ENCODE assay signal across 20 mouse cellular contexts in genomic region chr2:30822460-30822859, GRCm38 (mm10). TPM values are rescaled to one million over a fixed set of nuclear protein-coding genes. Genes with fewer than 3 reads are reported as not detected.
DNase-seq lines count a peak whose midpoint lies in the region; ATAC-seq lines count a peak whose summit lies in the region.
"Had no signal": no experiment of that assay in that cellular context is flagged by ENCODE, and none has a peak within 500 bp of the region (broad histone marks: within the 10 kb centered on the region; RNA-seq: fewer than 3 reads in every experiment).

No protein-coding gene starts in this region.

- no peak overlapping the region for H3K9ac ChIP-seq in liver, embryonic 12.5 days
- no peak overlapping the region for H3K9ac ChIP-seq in liver, embryonic 11.5 days (ENCODE audit: low read depth, low read length)
- no peak overlapping the region for H3K9ac ChIP-seq in neural tube, embryonic 14.5 days (replicated peaks; ENCODE audit: low read depth, low read length)
- no peak overlapping the region for H3K9ac ChIP-seq in neural tube, embryonic 15.5 days (replicated peaks)
- no peak overlapping the region for H3K9ac ChIP-seq in stomach, embryonic 15.5 days
- H3K9ac ChIP-seq: forebrain, embryonic 15.5 days; hindbrain, embryonic 15.5 days had no signal

- no peaks in the 10 kb centered on the region for H3K9me3 ChIP-seq in liver, embryonic 12.5 days (replicated peaks)
- H3K9me3 ChIP-seq in liver, embryonic 11.5 days (ENCODE audit: control insufficient read depth, low read length): no peaks in the 10 kb centered on the region
- no peaks in the 10 kb centered on the region for H3K9me3 ChIP-seq in neural tube, embryonic 14.5 days (ENCODE audit: control insufficient read depth, low read length)
- no peaks in the 10 kb centered on the region for H3K9me3 ChIP-seq in neural tube, embryonic 15.5 days (replicated peaks)
- no peaks in the 10 kb centered on the region for H3K9me3 ChIP-seq in stomach, embryonic 15.5 days
- H3K9me3 ChIP-seq: forebrain, embryonic 15.5 days; hindbrain, embryonic 15.5 days had no signal

- peaks cover 91% of the 10 kb centered on the region for H3K36me3 ChIP-seq in liver, embryonic 12.5 days
- H3K36me3 ChIP-seq in liver, embryonic 11.5 days (ENCODE audit: control insufficient read depth, insufficient read depth, low read length): peaks cover 62% of the 10 kb centered on the region
- H3K36me3 ChIP-seq in neural tube, embryonic 14.5 days (ENCODE audit: control insufficient read depth, insufficient read depth, low read length): peaks cover 45% of the 10 kb centered on the region
- H3K36me3 ChIP-seq in neural tube, embryonic 15.5 days: peaks cover 63% of the 10 kb centered on the region
- peaks cover 67% of the 10 kb centered on the region for H3K36me3 ChIP-seq in stomach, embryonic 15.5 days

- 0 out of 2 replicates have a peak overlapping the region, but pooled peaks have one; percentile 33 for H3K27ac ChIP-seq in liver, embryonic 12.5 days
- no peak overlapping the region for H3K27ac ChIP-seq in liver, embryonic 11.5 days (ENCODE audit: low read depth, low read length)
- 0 out of 2 replicates have a peak overlapping the region, but pooled peaks have one; percentile 34 for H3K27ac ChIP-seq in neural tube, embryonic 14.5 days (ENCODE audit: low read depth, low read length)
- H3K27ac ChIP-seq in neural tube, embryonic 15.5 days (replicated peaks): no peak overlapping the region
- H3K27ac ChIP-seq in stomach, embryonic 15.5 days: 0 out of 2 replicates have a peak overlapping the region, but pooled peaks have one; percentile 67
- H3K27ac ChIP-seq: forebrain, embryonic 15.5 days; hindbrain, embryonic 15.5 days; kidney, postnatal 0 days had no signal

- H3K4me2 ChIP-seq in liver, embryonic 12.5 days: no peak overlapping the region
- no peak overlapping the region for H3K4me2 ChIP-seq in liver, embryonic 11.5 days
- no peak overlapping the region for H3K4me2 ChIP-seq in neural tube, embryonic 14.5 days (ENCODE audit: low read depth, low read length)
- no peak overlapping the region for H3K4me2 ChIP-seq in neural tube, embryonic 15.5 days
- no peak overlapping the region for H3K4me2 ChIP-seq in stomach, embryonic 15.5 days
- H3K4me2 ChIP-seq: forebrain, embryonic 15.5 days; hindbrain, embryonic 15.5 days had no signal

- H3K4me1 ChIP-seq in liver, embryonic 12.5 days: peaks cover 30% of the 10 kb centered on the region
- peaks cover 11% of the 10 kb centered on the region for H3K4me1 ChIP-seq in liver, embryonic 11.5 days (replicated peaks; ENCODE audit: control insufficient read depth, insufficient read depth, low read length)
- H3K4me1 ChIP-seq in neural tube, embryonic 14.5 days (ENCODE audit: control insufficient read depth, insufficient read depth, low read length): peaks cover 11% of the 10 kb centered on the region
- peaks cover 41% of the 10 kb centered on the region for H3K4me1 ChIP-seq in neural tube, embryonic 15.5 days
- H3K4me1 ChIP-seq in stomach, embryonic 15.5 days: peaks cover 34% of the 10 kb centered on the region

- no peak overlapping the region for H3K4me3 ChIP-seq in liver, embryonic 12.5 days
- H3K4me3 ChIP-seq in liver, embryonic 11.5 days (ENCODE audit: low read depth, low read length): no peak overlapping the region
- no peak overlapping the region for H3K4me3 ChIP-seq in neural tube, embryonic 14.5 days (ENCODE audit: low read depth, low read length)
- no peak overlapping the region for H3K4me3 ChIP-seq in neural tube, embryonic 15.5 days (replicated peaks)
- no peak overlapping the region for H3K4me3 ChIP-seq in stomach, embryonic 15.5 days (replicated peaks)
- H3K4me3 ChIP-seq: erythroblast, embryonic 14.5 days; forebrain, embryonic 15.5 days; hindbrain, embryonic 15.5 days; myocyte had no signal

- ATAC-seq in liver, embryonic 12.5 days: no peak
- ATAC-seq in liver, embryonic 11.5 days (replicated peaks; ENCODE audit: low FRiP score): no peak
- ATAC-seq in neural tube, embryonic 14.5 days (ENCODE audit: low read depth): no peak
- no peak for ATAC-seq in neural tube, embryonic 15.5 days (ENCODE audit: low FRiP score)
- no peak for ATAC-seq in stomach, embryonic 15.5 days (ENCODE audit: insufficient read depth, low FRiP score, low read depth)
- ATAC-seq: intestine, postnatal 0 days had no signal

- peak; percentile 91 for DNase-seq in heart, adult 11 months
- no peak for DNase-seq in heart, adult 9 months (ENCODE audit: low spot score in 2 of 2)
- DNase-seq in liver, embryonic 11.5 days (ENCODE audit: low spot score): no peak
- no peak for DNase-seq in thymus, postnatal 10 days (ENCODE audit: low spot score in 2 of 2)
- DNase-seq: adrenal gland, postnatal 36 days; cerebellum, adult 18-20 months; gastrocnemius, postnatal 14 days; lung, adult 2 months; midbrain, embryonic 14.5 days; thymus, adult 2 months had no signal

- H3K27me3 ChIP-seq in liver, embryonic 12.5 days (replicated peaks): no peaks in the 10 kb centered on the region
- H3K27me3 ChIP-seq in liver, embryonic 11.5 days (replicated peaks; ENCODE audit: control insufficient read depth, insufficient read depth, low read length): no peaks in the 10 kb centered on the region
- peaks cover under 1% of the 10 kb centered on the region; the same call in 1 of the 2 replicates for H3K27me3 ChIP-seq in neural tube, embryonic 14.5 days (ENCODE audit: control insufficient read depth, insufficient read depth, low read length)
- no peaks in the 10 kb centered on the region for H3K27me3 ChIP-seq in neural tube, embryonic 15.5 days (replicated peaks)
- no peaks in the 10 kb centered on the region for H3K27me3 ChIP-seq in stomach, embryonic 15.5 days (replicated peaks)
- H3K27me3 ChIP-seq: forebrain, embryonic 15.5 days; hindbrain, embryonic 15.5 days had no signal

- 89% methylated on average over 8 of the region's 8 CpGs for WGBS in liver, embryonic 12.5 days (ENCODE audit: insufficient replicate concordance)
- WGBS in liver, embryonic 11.5 days: 93% methylated on average over 8 of the region's 8 CpGs
- 90% methylated on average over 8 of the region's 8 CpGs for WGBS in neural tube, embryonic 14.5 days
- WGBS in neural tube, embryonic 15.5 days: 88% methylated on average over 8 of the region's 8 CpGs
- 85% methylated on average over 8 of the region's 8 CpGs for WGBS in stomach, embryonic 15.5 days

RNA-seq across cellular contexts. Expression of gene Asb6, which starts 7.7 kb away (rescaled TPM):
- 41.0 and 41.7 TPM in 2 replicates for polyA plus RNA-seq in liver, embryonic 12.5 days (2016; fragmentation: Nextera tagmentation; extraction: Ambion mirVana)
- polyA plus RNA-seq in liver, embryonic 11.5 days (2014; fragmentation: Nextera tagmentation; extraction: Ambion mirVana): 44.2 and 45.6 TPM in 2 replicates
- polyA plus RNA-seq in neural tube, embryonic 14.5 days (2014; fragmentation: Nextera tagmentation; extraction: Ambion mirVana): 35.9 and 36.9 TPM in 2 replicates
- 40.7 and 44.0 TPM in 2 replicates for polyA plus RNA-seq in neural tube, embryonic 15.5 days (2015; fragmentation: Nextera tagmentation; extraction: Ambion mirVana)
- 29.5 and 30.1 TPM in 2 replicates for polyA plus RNA-seq in stomach, embryonic 15.5 days (2015; fragmentation: Nextera tagmentation; extraction: Ambion mirVana)

RNA-seq across cellular contexts. Expression of gene Prrx2, which starts 12.3 kb away (rescaled TPM):
- polyA plus RNA-seq in liver, embryonic 12.5 days (2016; fragmentation: Nextera tagmentation; extraction: Ambion mirVana): 2.5 and 4.1 TPM in 2 replicates
- 8.2 and 9.4 TPM in 2 replicates for polyA plus RNA-seq in liver, embryonic 11.5 days (2014; fragmentation: Nextera tagmentation; extraction: Ambion mirVana)
- 0.70 and 0.99 TPM in 2 replicates for polyA plus RNA-seq in neural tube, embryonic 14.5 days (2014; fragmentation: Nextera tagmentation; extraction: Ambion mirVana)
- 1.8 and 2.7 TPM in 2 replicates for polyA plus RNA-seq in neural tube, embryonic 15.5 days (2015; fragmentation: Nextera tagmentation; extraction: Ambion mirVana)
- 3.8 and 4.3 TPM in 2 replicates for polyA plus RNA-seq in stomach, embryonic 15.5 days (2015; fragmentation: Nextera tagmentation; extraction: Ambion mirVana)
- polyA plus RNA-seq: erythroblast, embryonic 14.5 days had no signal

RNA-seq across cellular contexts. Expression of gene Ntmt1, which starts 14.8 kb away (rescaled TPM):
- 45.4 and 48.6 TPM in 2 replicates for polyA plus RNA-seq in liver, embryonic 12.5 days (2016; fragmentation: Nextera tagmentation; extraction: Ambion mirVana)
- 75.9 and 85.2 TPM in 2 replicates for polyA plus RNA-seq in liver, embryonic 11.5 days (2014; fragmentation: Nextera tagmentation; extraction: Ambion mirVana)
- 105 and 112 TPM in 2 replicates for polyA plus RNA-seq in neural tube, embryonic 14.5 days (2014; fragmentation: Nextera tagmentation; extraction: Ambion mirVana)
- polyA plus RNA-seq in neural tube, embryonic 15.5 days (2015; fragmentation: Nextera tagmentation; extraction: Ambion mirVana): 92.6 and 107 TPM in 2 replicates
- 78.8 and 82.3 TPM in 2 replicates for polyA plus RNA-seq in stomach, embryonic 15.5 days (2015; fragmentation: Nextera tagmentation; extraction: Ambion mirVana)

RNA-seq across cellular contexts. Expression of gene 1700001O22Rik, which starts 19.0 kb away (rescaled TPM):
- 0.18 and 0.19 TPM in 2 replicates for polyA plus RNA-seq in liver, embryonic 12.5 days (2016; fragmentation: Nextera tagmentation; extraction: Ambion mirVana)
- polyA plus RNA-seq in liver, embryonic 11.5 days (2014; fragmentation: Nextera tagmentation; extraction: Ambion mirVana): 0.40 and 0.75 TPM in 2 replicates
- polyA plus RNA-seq in neural tube, embryonic 14.5 days (2014; fragmentation: Nextera tagmentation; extraction: Ambion mirVana): 0.89 and 1.9 TPM in 2 replicates
- polyA plus RNA-seq in neural tube, embryonic 15.5 days (2015; fragmentation: Nextera tagmentation; extraction: Ambion mirVana): 1.5 and 2.2 TPM in 2 replicates
- 2.8 and 2.9 TPM in 2 replicates for polyA plus RNA-seq in stomach, embryonic 15.5 days (2015; fragmentation: Nextera tagmentation; extraction: Ambion mirVana)
- polyA plus RNA-seq: erythroblast, embryonic 14.5 days had no signal

Comparison
In these comparisons a context has a peak if more than half of its experiments do, and no peak if none do; other contexts are left out.
1. H3K27ac ChIP-seq: peak in liver, embryonic 12.5 days (single experiment), neural tube, embryonic 14.5 days (single experiment) and stomach, embryonic 15.5 days (single experiment); none in liver, embryonic 11.5 days (single experiment) and neural tube, embryonic 15.5 days (single experiment).